Mouse (Mus musculus): ENCODE measurements at regions not wholly inside any gene's neighbourhood (a gene's known extent, or its start where the extent isn't known, plus 50 kb on each side); places are given as distances from the start of the nearest gene placed in this dataset.

DNA sequence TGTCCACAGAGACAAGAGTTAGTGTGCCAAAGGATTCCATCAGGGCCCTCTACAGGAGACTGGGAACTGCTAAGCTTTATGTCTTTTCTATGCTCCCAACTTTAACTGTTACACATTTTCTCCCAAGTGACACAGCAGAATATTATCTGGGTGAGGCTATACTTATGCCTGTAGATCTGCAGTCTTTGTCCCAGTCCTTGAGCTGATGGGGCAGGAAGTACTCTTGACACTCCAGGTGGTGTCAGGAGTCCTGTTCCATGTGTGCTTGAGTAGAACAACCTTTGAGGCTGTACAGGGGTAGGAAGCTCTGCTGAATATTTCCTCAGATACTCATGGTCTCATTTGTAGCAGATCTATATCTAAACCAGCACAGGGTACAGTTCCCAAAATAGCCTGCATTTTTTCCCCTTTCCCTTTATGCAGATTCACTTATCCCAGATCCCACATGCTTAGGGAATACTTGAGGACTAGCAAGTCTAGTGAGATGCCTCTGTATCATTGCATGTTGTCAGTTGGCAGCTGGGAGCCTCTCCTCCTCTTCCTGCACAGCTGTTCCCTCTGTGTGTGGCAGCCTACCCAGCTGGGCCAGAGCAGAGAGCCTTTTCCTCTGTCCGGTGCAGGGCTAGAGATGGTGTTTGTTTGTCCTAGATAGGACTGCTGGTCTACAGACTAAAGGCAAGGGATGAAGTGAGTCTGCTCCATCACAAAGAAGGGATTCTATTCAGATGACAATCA, 85.2 kb upstream of the Rgs17 start:
- Histone ChIP-seq H3K4me3 (ENCODE audit: low read depth, low read length) (no peak overlapping the region), H3K27me3 (ENCODE audit: control insufficient read depth, insufficient read depth, low read length) (no peaks in the 10 kb centered on the region), H3K9me3 (ENCODE audit: control insufficient read depth, low read length) (no peaks in the 10 kb centered on the region), H3K4me1 (replicated peaks; ENCODE audit: control insufficient read depth, insufficient read depth) (no peaks in the 10 kb centered on the region), H3K4me2 (replicated peaks; ENCODE audit: low read depth) (no peak overlapping the region), H3K27ac (replicated peaks) (no peak overlapping the region), H3K9ac (ENCODE audit: low read length) (no peak overlapping the region), H3K36me3 (ENCODE audit: control insufficient read depth, insufficient read depth, low read length) (no peaks in the 10 kb centered on the region)
- WGBS = 16% methylated on average over 1 of the region's 1 CpGs
- no peak for TF ChIP-seq EP300 (optimal IDR thresholded peaks at IDR 0.05)
- no peak for TF ChIP-seq CTCF (IDR thresholded peaks at IDR 0.05; ENCODE audit: low read depth)
- no peak for DNase-seq (ENCODE audit: low spot score)
- no peak for ATAC-seq (ENCODE audit: low FRiP score, low TSS enrichment)

DNA sequence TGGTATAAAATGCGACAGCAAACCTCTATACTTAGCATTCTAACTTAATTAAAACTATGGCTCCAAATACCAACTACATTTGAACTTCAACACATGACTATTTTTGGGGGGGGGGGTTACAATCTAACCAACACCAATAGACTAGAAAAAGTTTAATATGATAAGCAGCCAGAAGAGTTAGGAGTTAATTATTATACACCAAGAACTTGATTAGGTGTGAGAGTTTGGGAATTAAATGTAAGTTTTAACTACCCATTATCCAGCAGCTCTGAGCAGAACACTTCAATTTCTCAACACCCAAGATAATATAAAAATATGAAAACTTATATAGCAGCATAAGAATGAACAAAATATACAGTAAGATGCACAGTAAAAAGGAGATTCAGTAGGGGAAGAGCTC, 59.2 kb upstream of the Rgs17 start:
- Histone ChIP-seq H3K9me3 (ENCODE audit: control insufficient read depth, low read length) (no peaks in the 10 kb centered on the region), H3K36me3 (ENCODE audit: control insufficient read depth, insufficient read depth, low read length) (no peaks in the 10 kb centered on the region), H3K4me1 (replicated peaks; ENCODE audit: control insufficient read depth, insufficient read depth) (no peaks in the 10 kb centered on the region), H3K9ac (ENCODE audit: low read length) (no peak overlapping the region), H3K4me2 (replicated peaks; ENCODE audit: low read depth) (no peak overlapping the region), H3K27me3 (ENCODE audit: control insufficient read depth, insufficient read depth, low read length) (no peaks in the 10 kb centered on the region), H3K27ac (replicated peaks) (no peak overlapping the region), H3K4me3 (ENCODE audit: low read depth, low read length) (no peak overlapping the region)
- no peak for ATAC-seq (ENCODE audit: low FRiP score, low TSS enrichment)
- WGBS = 96% methylated on average over 1 of the region's 1 CpGs
- TF ChIP-seq CTCF (IDR thresholded peaks at IDR 0.05; ENCODE audit: low read depth) (no peak), EP300 (optimal IDR thresholded peaks at IDR 0.05) (no peak)
- no peak for DNase-seq (ENCODE audit: low spot score)

DNA sequence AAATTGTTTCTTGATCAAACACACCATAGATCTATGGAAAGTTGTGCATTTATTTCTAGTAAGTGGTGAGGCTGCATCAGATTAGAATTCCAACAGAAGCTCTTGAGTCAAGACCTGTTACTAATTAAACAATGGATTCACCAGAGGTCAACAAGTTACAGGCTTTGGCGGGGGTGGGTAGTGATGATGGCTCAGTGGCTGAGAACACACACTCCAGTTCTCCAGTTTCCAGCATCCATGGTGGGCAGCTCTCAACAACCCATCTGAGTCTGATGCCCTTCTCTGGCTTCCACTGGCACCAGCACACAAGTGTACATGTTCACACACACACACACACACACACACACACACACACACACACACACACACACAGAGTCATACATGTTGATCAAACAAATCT, 56.3 kb upstream of the Rgs17 start:
- no peaks in the 10 kb centered on the region for H3K36me3 ChIP-seq (ENCODE audit: control insufficient read depth, insufficient read depth, low read length)
- no peak for TF ChIP-seq EP300 (optimal IDR thresholded peaks at IDR 0.05)
- TF ChIP-seq CTCF (IDR thresholded peaks at IDR 0.05; ENCODE audit: low read depth) = no peak
- no peak overlapping the region for H3K4me3 ChIP-seq (ENCODE audit: low read depth, low read length)
- H3K9me3 ChIP-seq (ENCODE audit: control insufficient read depth, low read length) = no peaks in the 10 kb centered on the region
- no peak overlapping the region for H3K9ac ChIP-seq (ENCODE audit: low read length)
- H3K4me1 ChIP-seq (replicated peaks; ENCODE audit: control insufficient read depth, insufficient read depth) = no peaks in the 10 kb centered on the region
- no peak for ATAC-seq (ENCODE audit: low FRiP score, low TSS enrichment)
- no peak overlapping the region for H3K4me2 ChIP-seq (replicated peaks; ENCODE audit: low read depth)
- H3K27ac ChIP-seq (replicated peaks) = no peak overlapping the region
- no peak for DNase-seq (ENCODE audit: low spot score)
- H3K27me3 ChIP-seq (ENCODE audit: control insufficient read depth, insufficient read depth, low read length) = no peaks in the 10 kb centered on the region
- WGBS = 56% methylated on average over 1 of the region's 1 CpGs

Data from stomach, postnatal 0 days (tissue).